Mouse (Mus musculus) lung, embryonic 15.5 days (tissue): ENCODE measurements around the gene Mia2. TPM values are rescaled to one million over a fixed set of nuclear protein-coding genes. Genes with fewer than 3 reads are reported as not detected.

Experiments used
- ATAC-seq: fragments of 200-750 bp; cut with Nextera tagmentation; 2 replicates; pipeline ENCODE4 v1.8.0; 2017; ENCODE audit warnings: moderate number of reproducible peaks, borderline replicate concordance; ENCODE audit not compliant: low FRiP score, low TSS enrichment; ENCODE audit errors: extremely low read depth
- H3K27ac ChIP-seq: fragments of 300-500 bp; sonication (generic); 2 replicates; pipeline ENCODE4 v1.5.1; 2015; ENCODE audit warnings: moderate library complexity, mild to moderate bottlenecking, inconsistent platforms
- H3K27me3 ChIP-seq: fragments of 300-500 bp; sonication (generic); 2 replicates; pipeline ENCODE4 v1.6.1; 2015; ENCODE audit warnings: inconsistent platforms
- H3K36me3 ChIP-seq: fragments of 300-500 bp; sonication (generic); 2 replicates; pipeline ENCODE4 v1.6.1; 2015; ENCODE audit warnings: inconsistent platforms
- H3K4me1 ChIP-seq: fragments of 300-500 bp; sonication (generic); 2 replicates; pipeline ENCODE4 v1.6.1; 2015; ENCODE audit warnings: inconsistent platforms
- H3K4me2 ChIP-seq: fragments of 300-500 bp; sonication (generic); 2 replicates; pipeline ENCODE4 v1.6.1; 2015; ENCODE audit warnings: inconsistent platforms, mild to moderate bottlenecking, moderate library complexity
- H3K4me3 ChIP-seq: fragments of 300-500 bp; sonication (generic); 2 replicates; pipeline ENCODE4 v1.5.1; 2015; ENCODE audit warnings: mild to moderate bottlenecking, inconsistent platforms
- H3K9ac ChIP-seq: fragments of 300-500 bp; sonication (generic); 2 replicates; pipeline ENCODE4 v1.6.1; 2015; ENCODE audit warnings: inconsistent platforms
- H3K9me3 ChIP-seq: fragments of 300-500 bp; sonication (generic); 2 replicates; pipeline ENCODE4 v1.6.1; 2016; ENCODE audit warnings: inconsistent platforms
- WGBS: fragments of 180-500 bp; shearing (Covaris S2); methylation state at CpG from one replicate; pipeline ENCODE4 v1.1.7; 2015; 5-methylcytosine and 5-hydroxymethylcytosine counted together
- polyA plus RNA-seq: library from polyadenylated mRNA; unstranded; fragments of >200 nt; fragmentation: Nextera tagmentation; extraction: Ambion mirVana; gene quantifications from 2 replicates; pipeline ENCODE4 v1.2.1, GENCODE M21; 2015

Gene Mia2
- polyA plus RNA-seq, 1 experiment from 2014 or later: 59.9 TPM

GRCm38 (mm10) chr12:59066448-59067077 lies 29.0 kb upstream of the Mia2 start, which contains the start of gene Pnn:
Pnn (plus strand) TSS chr12:59066884.
- H3K4me3 ChIP-seq: peak within 1 kb of the TSS; percentile 90
- H3K36me3 ChIP-seq: peaks cover 35% of the 10 kb centered on the region
- H3K9me3 ChIP-seq: no peaks in the 10 kb centered on the region
- peak within 1 kb of the TSS; percentile 94 for H3K27ac ChIP-seq
- peak; percentile 100 for ATAC-seq
- WGBS: under 1% methylated on average over 43 of the region's 43 CpGs
- no peaks in the 10 kb centered on the region for H3K27me3 ChIP-seq
- H3K9ac ChIP-seq: peak within 1 kb of the TSS; percentile 97
- peaks cover 12% of the 10 kb centered on the region for H3K4me1 ChIP-seq
- H3K4me2 ChIP-seq: peak within 1 kb of the TSS; percentile 60

GRCm38 (mm10) chr12:59067095-59067494 lies 28.5 kb upstream of the Mia2 start:
- Histone ChIP-seq H3K9me3 (no peaks in the 10 kb centered on the region), H3K9ac (peak overlapping the region; percentile 97), H3K4me2 (peak overlapping the region; percentile 60), H3K27ac (peak overlapping the region; percentile 81), H3K4me1 (peaks cover 12% of the 10 kb centered on the region), H3K27me3 (no peaks in the 10 kb centered on the region), H3K4me3 (peak overlapping the region; percentile 90), H3K36me3 (peaks cover 40% of the 10 kb centered on the region)
- ATAC-seq: peak; percentile 56
- under 1% methylated on average over 39 of the region's 41 CpGs for WGBS

GRCm38 (mm10) chr12:59068791-59069190 lies 26.8 kb upstream of the Mia2 start:
- Histone ChIP-seq H3K27ac (no peak overlapping the region), H3K36me3 (peaks cover 46% of the 10 kb centered on the region), H3K4me3 (no peak overlapping the region), H3K4me2 (no peak overlapping the region), H3K4me1 (peaks cover 12% of the 10 kb centered on the region), H3K27me3 (no peaks in the 10 kb centered on the region), H3K9me3 (no peaks in the 10 kb centered on the region), H3K9ac (no peak overlapping the region)
- WGBS: 85% methylated on average over 13 of the region's 13 CpGs
- no peak for ATAC-seq

GRCm38 (mm10) chr12:59072286-59072685 lies 23.3 kb upstream of the Mia2 start:
- Histone ChIP-seq H3K27me3 (no peaks in the 10 kb centered on the region), H3K27ac (no peak overlapping the region), H3K4me1 (peaks cover 9% of the 10 kb centered on the region; the same call in 1 of the 2 replicates), H3K4me3 (no peak overlapping the region), H3K9ac (no peak overlapping the region), H3K4me2 (no peak overlapping the region), H3K36me3 (peaks cover 54% of the 10 kb centered on the region), H3K9me3 (no peaks in the 10 kb centered on the region)
- WGBS: 86% methylated on average over 11 of the region's 11 CpGs
- ATAC-seq: no peak

DNA sequence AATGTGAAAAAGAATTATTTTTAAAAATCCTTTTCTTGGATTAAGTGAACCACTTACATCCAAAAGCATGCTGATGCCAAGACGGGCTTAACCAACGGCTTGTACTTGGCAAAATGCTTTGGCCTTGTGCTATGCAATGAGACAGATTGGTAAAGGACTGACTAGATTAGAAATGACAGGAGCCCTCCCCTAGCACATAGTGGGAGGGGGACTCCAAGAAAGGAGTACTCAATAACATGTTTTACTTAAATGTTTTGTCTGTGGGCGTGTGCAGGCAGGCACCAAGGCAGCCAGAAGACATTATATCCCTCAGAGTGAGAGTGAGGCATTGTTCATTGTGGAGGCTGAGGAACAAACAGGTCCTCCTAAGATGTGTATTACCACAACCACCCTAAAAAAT lies 21.5 kb upstream of the Mia2 start:
- H3K27me3 ChIP-seq: no peaks in the 10 kb centered on the region
- no peak overlapping the region for H3K9ac ChIP-seq
- ATAC-seq: no peak
- H3K36me3 ChIP-seq: peaks cover 44% of the 10 kb centered on the region
- 86% methylated on average over 3 of the region's 3 CpGs for WGBS
- no peak overlapping the region for H3K27ac ChIP-seq
- no peak overlapping the region for H3K4me2 ChIP-seq
- no peaks in the 10 kb centered on the region for H3K4me1 ChIP-seq
- no peaks in the 10 kb centered on the region for H3K9me3 ChIP-seq
- H3K4me3 ChIP-seq: no peak overlapping the region

GRCm38 (mm10) chr12:59076996-59077395 lies 18.6 kb upstream of the Mia2 start:
- Histone ChIP-seq H3K36me3 (peaks cover 15% of the 10 kb centered on the region), H3K4me2 (no peak overlapping the region), H3K9me3 (no peaks in the 10 kb centered on the region), H3K27me3 (no peaks in the 10 kb centered on the region), H3K9ac (no peak overlapping the region), H3K4me1 (no peaks in the 10 kb centered on the region), H3K4me3 (no peak overlapping the region), H3K27ac (no peak overlapping the region)
- 79% methylated on average over 3 of the region's 3 CpGs for WGBS
- no peak; the same call in 1 of the 2 replicates for ATAC-seq

DNA sequence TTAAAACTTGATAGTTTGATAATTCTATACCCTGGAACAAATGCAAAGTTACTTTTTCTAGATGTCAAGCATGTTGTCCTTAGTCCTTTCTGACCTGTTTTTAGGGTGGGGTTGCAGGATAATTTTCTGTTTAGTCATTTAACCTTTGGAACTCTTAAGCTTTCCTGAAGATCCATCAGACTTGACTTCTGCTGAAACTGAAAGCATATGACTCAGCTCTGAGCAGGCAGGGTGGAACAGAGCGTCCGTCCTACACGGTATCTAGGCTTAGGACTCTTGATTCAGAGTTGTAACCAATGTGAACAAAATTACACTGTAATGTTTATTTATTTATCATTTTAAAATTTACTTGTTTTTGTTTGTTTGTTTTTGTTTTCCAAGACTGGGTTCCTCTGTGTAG lies 17.7 kb upstream of the Mia2 start:
- ATAC-seq: no peak
- no peak overlapping the region for H3K27ac ChIP-seq
- H3K4me2 ChIP-seq: no peak overlapping the region
- no peak overlapping the region for H3K9ac ChIP-seq
- H3K27me3 ChIP-seq: no peaks in the 10 kb centered on the region
- no peaks in the 10 kb centered on the region for H3K4me1 ChIP-seq
- peaks cover 8% of the 10 kb centered on the region for H3K36me3 ChIP-seq
- H3K4me3 ChIP-seq: no peak overlapping the region
- H3K9me3 ChIP-seq: no peaks in the 10 kb centered on the region
- 88% methylated on average over 3 of the region's 3 CpGs for WGBS

DNA sequence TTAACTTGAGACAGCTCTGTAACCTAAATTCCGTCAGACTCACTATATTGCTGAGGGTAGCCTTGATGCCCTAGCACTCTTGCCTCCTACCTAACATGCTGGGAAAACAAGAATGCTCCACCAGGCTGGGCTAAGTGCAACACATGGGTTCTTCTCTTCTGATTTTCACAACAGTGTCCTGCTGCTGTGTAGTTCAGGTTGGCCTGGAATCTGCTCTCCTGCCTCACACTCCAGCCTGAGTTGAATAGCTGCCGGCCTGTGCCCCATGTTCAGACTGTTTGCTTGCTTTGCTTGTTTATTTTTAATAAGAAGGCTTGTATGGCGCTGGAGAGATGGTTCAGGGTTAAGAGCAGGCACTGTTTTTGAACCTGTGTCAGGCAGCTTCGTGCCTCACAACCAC lies 15.1 kb upstream of the Mia2 start:
- no peaks in the 10 kb centered on the region for H3K4me1 ChIP-seq
- H3K9ac ChIP-seq: no peak overlapping the region
- no peaks in the 10 kb centered on the region for H3K27me3 ChIP-seq
- 75% methylated on average over 4 of the region's 4 CpGs for WGBS
- ATAC-seq: no peak
- no peaks in the 10 kb centered on the region for H3K36me3 ChIP-seq
- no peak overlapping the region for H3K4me2 ChIP-seq
- H3K4me3 ChIP-seq: no peak overlapping the region
- no peaks in the 10 kb centered on the region for H3K9me3 ChIP-seq
- H3K27ac ChIP-seq: no peak overlapping the region

DNA sequence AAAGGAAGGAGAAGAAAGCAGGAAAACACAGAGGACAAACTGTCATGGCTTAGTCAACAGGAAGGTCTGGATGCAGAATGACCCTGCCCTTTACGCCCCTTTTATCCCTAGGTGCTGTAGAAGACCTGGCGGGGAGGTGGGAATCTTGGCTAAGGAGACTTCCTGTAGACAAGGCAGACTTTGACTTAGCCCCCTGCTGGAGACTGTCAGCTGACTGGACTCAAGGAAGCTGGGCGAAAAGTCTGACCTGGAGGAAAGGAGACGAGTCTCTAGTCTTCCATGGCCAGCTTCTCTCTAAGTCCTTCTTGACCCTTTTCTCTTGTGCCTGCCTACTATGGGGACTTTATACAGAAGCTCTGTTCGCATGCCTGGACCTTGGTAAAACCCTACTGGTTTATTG lies 11.2 kb upstream of the Mia2 start:
- ATAC-seq: no peak

DNA sequence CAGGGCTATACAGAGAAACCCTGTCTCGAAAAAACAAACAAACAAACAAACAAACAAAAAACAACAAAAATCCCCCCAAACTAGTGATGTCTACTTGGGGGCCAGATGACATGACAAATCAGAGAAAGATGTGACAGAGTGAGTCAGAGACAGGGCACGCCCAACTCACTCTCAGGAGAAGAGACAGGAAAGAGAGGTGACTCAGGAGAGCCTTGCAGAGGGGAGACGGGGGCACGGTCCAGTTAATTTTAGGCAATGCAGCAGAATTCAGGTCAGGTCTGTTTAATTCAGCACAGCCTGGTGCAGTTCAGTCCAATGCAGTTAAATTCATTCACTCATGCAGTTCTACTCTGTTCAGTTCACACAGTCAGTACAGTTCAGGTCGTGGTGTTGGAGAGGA lies 9.4 kb upstream of the Mia2 start:
- ATAC-seq: no peak
- WGBS: 83% methylated on average over 5 of the region's 5 CpGs
- no peaks in the 10 kb centered on the region for H3K4me1 ChIP-seq
- no peaks in the 10 kb centered on the region for H3K9me3 ChIP-seq
- H3K27ac ChIP-seq: no peak overlapping the region
- no peak overlapping the region for H3K4me2 ChIP-seq
- no peaks in the 10 kb centered on the region for H3K36me3 ChIP-seq
- no peak overlapping the region for H3K9ac ChIP-seq
- H3K27me3 ChIP-seq: no peaks in the 10 kb centered on the region
- H3K4me3 ChIP-seq: no peak overlapping the region

More for the DNA sequence above, 11.2 kb upstream of the Mia2 start:
- Histone ChIP-seq H3K9ac (no peak overlapping the region), H3K27ac (no peak overlapping the region), H3K4me3 (no peak overlapping the region), H3K4me2 (no peak overlapping the region), H3K36me3 (no peaks in the 10 kb centered on the region), H3K27me3 (no peaks in the 10 kb centered on the region), H3K4me1 (no peaks in the 10 kb centered on the region), H3K9me3 (no peaks in the 10 kb centered on the region)
- WGBS: 59% methylated on average over 5 of the region's 5 CpGs

- 15% methylated on average over 2 of the region's 2 CpGs for WGBS
Measured at GRCm38 (mm10) chr12:59093543-59093942, 2.1 kb upstream of the Mia2 start.

GRCm38 (mm10) chr12:59104771-59105170 lies 9.2 kb downstream of the Mia2 start:
- Histone ChIP-seq H3K27ac (no peak overlapping the region), H3K4me2 (no peak overlapping the region), H3K27me3 (no peaks in the 10 kb centered on the region), H3K36me3 (no peaks in the 10 kb centered on the region), H3K4me3 (no peak overlapping the region), H3K9me3 (no peaks in the 10 kb centered on the region), H3K9ac (no peak overlapping the region), H3K4me1 (no peaks in the 10 kb centered on the region)
- ATAC-seq: no peak
- WGBS: 68% methylated on average over 5 of the region's 5 CpGs

More at GRCm38 (mm10) chr12:59093543-59093942, 2.1 kb upstream of the Mia2 start:
- no peak overlapping the region for H3K4me3 ChIP-seq
- no peaks in the 10 kb centered on the region for H3K4me1 ChIP-seq
- H3K36me3 ChIP-seq: no peaks in the 10 kb centered on the region
- no peaks in the 10 kb centered on the region for H3K27me3 ChIP-seq
- no peak overlapping the region for H3K27ac ChIP-seq
- H3K9me3 ChIP-seq: no peaks in the 10 kb centered on the region
- ATAC-seq: no peak
- H3K4me2 ChIP-seq: no peak overlapping the region
- no peak overlapping the region for H3K9ac ChIP-seq

DNA sequence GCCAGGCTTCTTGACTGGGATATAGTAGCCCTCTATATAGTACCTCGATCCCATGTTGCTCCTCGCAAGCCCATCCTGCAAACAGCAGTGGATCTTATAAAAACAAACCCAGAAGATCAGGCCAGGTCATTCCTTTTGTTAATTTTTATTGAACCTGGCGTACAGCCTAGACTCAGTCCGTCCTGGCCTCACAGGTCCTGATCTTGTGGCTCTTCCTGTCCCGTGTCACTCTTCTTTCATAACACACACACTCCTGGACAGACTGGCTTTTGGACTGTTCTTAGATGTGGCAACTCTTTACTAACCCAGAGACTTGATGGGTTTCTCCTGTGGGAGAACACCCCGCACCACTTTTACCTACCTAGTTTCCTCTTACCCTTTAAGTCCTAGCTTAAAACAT lies 10.3 kb downstream of the Mia2 start:
- no peak for ATAC-seq
- 69% methylated on average over 6 of the region's 6 CpGs for WGBS
- Histone ChIP-seq H3K27ac (no peak overlapping the region), H3K9me3 (no peaks in the 10 kb centered on the region), H3K27me3 (no peaks in the 10 kb centered on the region), H3K4me3 (no peak overlapping the region), H3K9ac (no peak overlapping the region), H3K4me2 (no peak overlapping the region), H3K36me3 (no peaks in the 10 kb centered on the region), H3K4me1 (no peaks in the 10 kb centered on the region)
